Mouse (Mus musculus) embryonic facial prominence, embryonic 11.5 days (tissue): Measurements from ENCODE around the gene Gmppb. TPM values are rescaled to one million over a fixed set of nuclear protein-coding genes. Genes with fewer than 3 reads are reported as not detected.

Source experiments
- ATAC-seq: fragments of 200-750 bp; cut with Nextera tagmentation; replicated peaks from 2 replicates; pipeline ENCODE4 v1.8.0; 2017; ENCODE audit warnings: low read depth; ENCODE audit not compliant: insufficient number of reproducible peaks, low FRiP score, low TSS enrichment
- DNase-seq: peaks from one replicate; pipeline ENCODE4 v3.0.0-alpha.2; 2015; ENCODE audit warnings: low spot score
- H3K27ac ChIP-seq: fragments of 300-500 bp; sonication (generic); replicated peaks from 2 replicates; pipeline ENCODE4 v1.5.1; 2014; ENCODE audit warnings: mild to moderate bottlenecking, low read depth, low read length, control low read depth
- H3K27me3 ChIP-seq: fragments of 300-500 bp; sonication (generic); 2 replicates; pipeline ENCODE4 v1.6.1; 2014; ENCODE audit warnings: mild to moderate bottlenecking, low read length, moderate library complexity, mixed read lengths; ENCODE audit not compliant: control insufficient read depth, insufficient read depth
- H3K36me3 ChIP-seq: fragments of 300-500 bp; sonication (generic); replicated peaks from 2 replicates; pipeline ENCODE4 v1.6.1; 2014; ENCODE audit warnings: low read depth, mild to moderate bottlenecking, low read length, moderate library complexity, mixed read lengths; ENCODE audit not compliant: control insufficient read depth, insufficient read depth
- H3K4me1 ChIP-seq: fragments of 300-500 bp; sonication (generic); 2 replicates; pipeline ENCODE4 v1.6.1; 2014; ENCODE audit warnings: low read length, mixed read lengths; ENCODE audit not compliant: control insufficient read depth, insufficient read depth
- H3K4me2 ChIP-seq: fragments of 300-500 bp; sonication (generic); 2 replicates; pipeline ENCODE4 v1.6.1; 2014; ENCODE audit warnings: low read depth, mild to moderate bottlenecking, control low read depth, low read length, moderate library complexity
- H3K4me3 ChIP-seq: fragments of 300-500 bp; sonication (generic); 2 replicates; pipeline ENCODE4 v1.5.1; 2014; ENCODE audit warnings: low read depth, low read length, control low read depth
- H3K9ac ChIP-seq: fragments of 300-500 bp; sonication (generic); replicated peaks from 2 replicates; pipeline ENCODE4 v1.6.1; 2014; ENCODE audit warnings: mild to moderate bottlenecking, control low read depth, low read length
- H3K9me3 ChIP-seq: fragments of 300-500 bp; sonication (generic); replicated peaks from 2 replicates; pipeline ENCODE4 v1.6.1; 2016; ENCODE audit warnings: mild to moderate bottlenecking, low read length, inconsistent platforms, mixed read lengths; ENCODE audit not compliant: control insufficient read depth
- WGBS: fragments of 180-500 bp; shearing (Covaris S2); extraction: QIAGEN DNeasy Blood & Tissue Kit; methylation state at CpG from one replicate; pipeline ENCODE4 v1.1.7; 2014; 5-methylcytosine and 5-hydroxymethylcytosine counted together
- polyA plus RNA-seq: library from polyadenylated mRNA; unstranded; fragments of >200 nt; fragmentation: Nextera tagmentation; extraction: Ambion mirVana; gene quantifications from 2 replicates; pipeline ENCODE4 v1.2.1, GENCODE M21; 2014

Gmppb gene
- polyA plus RNA-seq, 1 experiment from 2014 or later = 19.2 TPM

GRCm38 (mm10) chr9:108062142-108062541 lies 13.1 kb downstream of the Gmppb start:
- Histone ChIP-seq H3K27ac (no peak overlapping the region), H3K4me3 (no peak overlapping the region), H3K4me2 (no peak overlapping the region), H3K9ac (no peak overlapping the region), H3K4me1 (no peaks in the 10 kb centered on the region), H3K9me3 (no peaks in the 10 kb centered on the region), H3K36me3 (no peaks in the 10 kb centered on the region; the same call in 1 of the 2 replicates), H3K27me3 (no peaks in the 10 kb centered on the region)
- no peak for ATAC-seq
- 94% methylated on average over 3 of the region's 3 CpGs for WGBS
- no peak for DNase-seq

DNA sequence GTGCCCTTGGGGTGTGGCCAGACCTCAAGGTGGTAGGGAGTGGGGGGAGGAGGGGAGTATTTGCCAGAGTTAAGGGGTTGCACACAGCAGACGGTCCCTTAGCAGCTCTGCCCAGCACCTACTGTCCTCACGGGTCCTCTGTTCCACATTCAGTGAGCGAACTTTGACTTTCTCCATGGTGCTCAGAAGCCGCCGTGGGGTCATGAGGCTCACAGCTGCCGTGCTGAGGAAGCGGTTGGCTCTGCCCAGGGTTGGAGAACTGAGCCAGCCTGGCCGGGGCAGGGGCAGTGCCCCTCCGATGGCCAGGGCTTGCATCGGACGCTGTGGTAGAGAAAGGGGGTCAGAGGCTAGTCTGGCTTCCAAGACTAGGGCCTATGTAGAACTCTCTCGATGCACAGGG lies 14.3 kb downstream of the Gmppb start:
- no peak for DNase-seq
- Histone ChIP-seq H3K27ac (no peak overlapping the region), H3K4me2 (no peak overlapping the region), H3K36me3 (no peaks in the 10 kb centered on the region; the same call in 1 of the 2 replicates), H3K4me1 (no peaks in the 10 kb centered on the region), H3K9me3 (no peaks in the 10 kb centered on the region), H3K9ac (no peak overlapping the region), H3K4me3 (no peak overlapping the region), H3K27me3 (no peaks in the 10 kb centered on the region)
- WGBS = 85% methylated on average over 12 of the region's 12 CpGs
- ATAC-seq = no peak

DNA sequence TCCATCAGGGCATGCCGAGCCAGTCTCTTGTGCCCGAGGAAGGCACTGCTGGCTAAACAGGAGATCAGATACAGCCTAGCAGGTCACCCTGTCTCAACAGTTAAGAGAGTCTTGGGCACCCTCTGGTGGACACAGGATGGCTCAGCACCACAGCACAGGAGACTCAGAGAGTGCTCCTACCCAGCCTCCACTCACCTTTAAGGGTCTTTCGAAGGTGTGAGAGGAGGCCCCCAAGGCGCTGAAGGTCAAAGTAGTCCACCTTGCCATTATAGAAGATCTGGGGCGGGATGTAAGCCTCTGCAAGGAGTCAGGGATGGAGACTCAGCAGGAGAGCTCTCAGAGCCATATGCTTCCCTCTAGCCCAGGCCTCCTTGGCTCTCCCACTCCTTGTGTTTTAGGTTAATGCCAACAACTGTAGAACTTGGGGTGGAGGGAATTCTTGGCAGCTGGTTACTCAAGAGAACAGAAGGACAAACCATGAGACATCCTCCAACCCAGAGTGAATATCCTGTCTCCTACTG lies 16.5 kb downstream of the Gmppb start:
- no peaks in the 10 kb centered on the region; the same call in 1 of the 2 replicates for H3K36me3 ChIP-seq
- H3K4me1 ChIP-seq = no peaks in the 10 kb centered on the region
- H3K4me2 ChIP-seq = no peak overlapping the region
- H3K27ac ChIP-seq = no peak overlapping the region
- ATAC-seq (no peak), DNase-seq (peak; percentile 73)
- H3K9me3 ChIP-seq = no peaks in the 10 kb centered on the region
- H3K9ac ChIP-seq = no peak overlapping the region
- 41% methylated on average over 5 of the region's 5 CpGs for WGBS
- H3K4me3 ChIP-seq = no peak overlapping the region
- H3K27me3 ChIP-seq = no peaks in the 10 kb centered on the region

DNA sequence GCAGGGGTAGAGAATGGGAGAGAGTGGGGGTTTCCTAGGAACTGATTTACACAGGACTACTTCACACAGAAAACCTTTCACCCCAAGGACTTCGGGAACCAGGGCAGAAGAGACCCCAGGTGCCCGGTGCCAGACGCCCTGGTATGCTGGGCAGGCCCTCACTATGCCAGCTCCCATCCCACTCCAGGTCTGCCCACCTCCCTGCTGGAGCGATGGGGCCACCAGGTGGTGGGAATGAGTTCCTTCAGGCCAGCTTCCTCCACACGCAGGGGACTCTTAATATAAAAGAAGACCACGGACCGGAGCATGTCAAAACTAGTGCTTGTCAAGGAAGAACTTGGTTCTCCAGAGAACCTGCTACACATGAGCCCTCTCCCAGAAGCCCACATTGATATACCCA lies 18.2 kb downstream of the Gmppb start:
- WGBS = 84% methylated on average over 7 of the region's 7 CpGs
- ATAC-seq (no peak), DNase-seq (no peak)
- H3K27ac ChIP-seq = no peak overlapping the region
- H3K36me3 ChIP-seq = no peaks in the 10 kb centered on the region; the same call in 1 of the 2 replicates
- no peak overlapping the region for H3K4me2 ChIP-seq
- H3K4me3 ChIP-seq = no peak overlapping the region
- no peak overlapping the region for H3K9ac ChIP-seq
- H3K4me1 ChIP-seq = no peaks in the 10 kb centered on the region
- no peaks in the 10 kb centered on the region for H3K27me3 ChIP-seq
- H3K9me3 ChIP-seq = no peaks in the 10 kb centered on the region

DNA sequence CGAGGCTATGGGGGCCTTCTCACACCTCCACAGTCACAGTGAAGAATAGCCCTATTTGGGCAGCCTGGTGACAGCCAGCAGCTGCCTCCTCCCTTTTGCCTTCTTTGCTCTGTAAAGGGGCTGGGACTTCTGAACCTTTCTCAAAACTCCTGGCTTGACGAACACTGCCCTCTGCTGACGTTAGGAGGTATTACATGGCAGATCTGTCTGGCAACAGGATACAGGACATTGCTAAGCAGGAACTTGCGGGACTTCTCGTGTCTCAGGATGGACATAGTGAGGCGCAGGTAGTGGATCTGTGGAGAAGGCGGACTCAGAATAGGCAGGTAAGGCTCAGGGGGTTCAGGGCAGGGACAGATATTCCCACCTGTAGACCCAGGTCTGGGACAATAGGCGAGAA lies 18.9 kb downstream of the Gmppb start:
- Histone ChIP-seq H3K4me1 (no peaks in the 10 kb centered on the region), H3K27ac (no peak overlapping the region), H3K9ac (no peak overlapping the region), H3K27me3 (no peaks in the 10 kb centered on the region), H3K4me2 (no peak overlapping the region), H3K4me3 (no peak overlapping the region), H3K36me3 (no peaks in the 10 kb centered on the region; the same call in 1 of the 2 replicates), H3K9me3 (no peaks in the 10 kb centered on the region)
- ATAC-seq (peak; percentile 31; the same call in 1 of the 2 replicates), DNase-seq (peak; percentile 92)
- 21% methylated on average over 8 of the region's 8 CpGs for WGBS

GRCm38 (mm10) chr9:108069007-108069406 lies 20.0 kb downstream of the Gmppb start:
- H3K27me3 ChIP-seq = no peaks in the 10 kb centered on the region
- H3K36me3 ChIP-seq = no peaks in the 10 kb centered on the region
- 93% methylated on average over 9 of the region's 9 CpGs for WGBS
- no peak overlapping the region for H3K27ac ChIP-seq
- no peaks in the 10 kb centered on the region for H3K9me3 ChIP-seq
- no peak overlapping the region for H3K4me3 ChIP-seq
- DNase-seq (no peak), ATAC-seq (no peak)
- no peak overlapping the region for H3K4me2 ChIP-seq
- H3K4me1 ChIP-seq = no peaks in the 10 kb centered on the region
- H3K9ac ChIP-seq = no peak overlapping the region

DNA sequence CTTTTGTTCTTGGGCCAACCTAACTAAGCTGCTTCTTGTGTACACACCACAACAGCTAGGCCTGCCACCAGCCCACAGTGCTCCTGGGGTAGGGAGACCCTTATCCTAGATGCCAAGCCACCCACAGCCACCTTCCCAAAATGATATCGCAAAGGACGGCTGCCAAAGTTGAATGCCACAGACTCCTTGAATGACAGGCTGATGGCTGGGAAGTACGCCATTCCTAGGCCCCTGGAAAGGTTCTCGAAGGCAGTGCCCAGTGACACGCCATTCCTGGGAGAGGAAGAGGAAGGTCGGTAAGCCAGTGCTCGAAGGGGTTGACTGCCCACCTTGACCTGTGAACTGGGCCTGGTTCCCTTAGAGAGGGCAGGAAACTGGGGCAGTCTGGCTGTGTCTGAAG lies 20.5 kb downstream of the Gmppb start:
- no peak for DNase-seq
- Histone ChIP-seq H3K4me3 (no peak overlapping the region), H3K9ac (no peak overlapping the region), H3K4me1 (no peaks in the 10 kb centered on the region), H3K36me3 (no peaks in the 10 kb centered on the region), H3K4me2 (no peak overlapping the region), H3K27ac (no peak overlapping the region), H3K27me3 (no peaks in the 10 kb centered on the region), H3K9me3 (no peaks in the 10 kb centered on the region)
- no peak for ATAC-seq
- 89% methylated on average over 7 of the region's 7 CpGs for WGBS

- H3K9ac ChIP-seq = no peak overlapping the region
- no peaks in the 10 kb centered on the region for H3K9me3 ChIP-seq
- no peak overlapping the region for H3K27ac ChIP-seq
- H3K4me1 ChIP-seq = no peaks in the 10 kb centered on the region
- 87% methylated on average over 4 of the region's 4 CpGs for WGBS
- H3K4me2 ChIP-seq = no peak overlapping the region
- ATAC-seq = no peak
- no peak for DNase-seq
- H3K27me3 ChIP-seq = no peaks in the 10 kb centered on the region
- H3K4me3 ChIP-seq = no peak overlapping the region
- no peaks in the 10 kb centered on the region for H3K36me3 ChIP-seq
These were observed 22.8 kb downstream of the Gmppb start for GRCm38 (mm10) chr9:108071801-108072200.
